Mouse (Mus musculus) lung, postnatal 0 days (tissue): ENCODE data around the gene Pibf1. TPM values are rescaled to one million over a fixed set of nuclear protein-coding genes. Genes with fewer than 3 reads are reported as not detected.

Experiments used
- ATAC-seq: fragments of 200-750 bp; cut with Nextera tagmentation; 2 replicates; pipeline ENCODE4 v1.8.0; 2017; ENCODE audit warnings: moderate library complexity
- DNase-seq: peaks from one replicate; pipeline ENCODE4 v3.0.0-alpha.2; 2016; ENCODE audit warnings: low spot score
- H3K27ac ChIP-seq: fragments of 300-500 bp; sonication (generic); 2 replicates; pipeline ENCODE4 v1.5.1; 2014; ENCODE audit warnings: antibody characterized with exemption, mild to moderate bottlenecking, low read length, mixed read lengths
- H3K27me3 ChIP-seq: fragments of 300-500 bp; sonication (generic); replicated peaks from 2 replicates; pipeline ENCODE4 v1.6.1; 2014; ENCODE audit warnings: low read length, mixed read lengths; ENCODE audit not compliant: insufficient read depth
- H3K36me3 ChIP-seq: fragments of 300-500 bp; sonication (generic); 2 replicates; pipeline ENCODE4 v1.6.1; 2014; ENCODE audit warnings: low read length, mixed read lengths; ENCODE audit not compliant: insufficient read depth
- H3K4me1 ChIP-seq: fragments of 300-500 bp; sonication (generic); 2 replicates; pipeline ENCODE4 v1.6.1; 2014; ENCODE audit warnings: antibody characterized with exemption, low read depth, low read length, mixed read lengths; ENCODE audit not compliant: insufficient read depth
- H3K4me2 ChIP-seq: fragments of 300-500 bp; sonication (generic); replicated peaks from 2 replicates; pipeline ENCODE4 v1.6.1; 2014; ENCODE audit warnings: low read depth, mild to moderate bottlenecking, low read length, moderate library complexity, mixed read lengths
- H3K4me3 ChIP-seq: fragments of 300-500 bp; sonication (generic); 2 replicates; pipeline ENCODE4 v1.5.1; 2014; ENCODE audit warnings: low read depth, low read length
- H3K9ac ChIP-seq: fragments of 300-500 bp; sonication (generic); replicated peaks from 2 replicates; pipeline ENCODE4 v1.6.1; 2014; ENCODE audit warnings: low read depth, mild to moderate bottlenecking
- H3K9me3 ChIP-seq: fragments of 300-500 bp; sonication (generic); 2 replicates; pipeline ENCODE4 v1.6.1; 2016; ENCODE audit warnings: low read length, mixed read lengths
- CTCF ChIP-seq: IDR thresholded peaks from 2 replicates; pipeline ENCODE4 v1.5.1; 2016; ENCODE audit warnings: antibody characterized with exemption, mild to moderate bottlenecking
- EP300 ChIP-seq: IDR thresholded peaks from 2 replicates; pipeline ENCODE4 v1.6.1; 2016; ENCODE audit warnings: antibody characterized with exemption, mild to moderate bottlenecking, control low read depth
- WGBS: fragments of 180-500 bp; shearing (Covaris S2); extraction: QIAGEN DNeasy Blood & Tissue Kit; methylation state at CpG from one replicate; pipeline ENCODE4 v1.1.7; 2014; 5-methylcytosine and 5-hydroxymethylcytosine counted together
- polyA plus RNA-seq: library from polyadenylated mRNA; unstranded; fragments of >200 nt; fragmentation: Nextera tagmentation; extraction: Ambion mirVana; gene quantifications from 2 replicates; pipeline ENCODE4 v1.2.1, GENCODE M21; 2015

The Pibf1 gene
- polyA plus RNA-seq, 1 experiment from 2014 or later: 11.6 TPM

GRCm38 (mm10) chr14:99117576-99117975, 18.4 kb downstream of the Pibf1 start:
- Histone ChIP-seq H3K4me1 (no peaks in the 10 kb centered on the region), H3K27ac (no peak overlapping the region), H3K9ac (no peak overlapping the region), H3K9me3 (no peaks in the 10 kb centered on the region), H3K36me3 (0 out of 2 replicates have a peak, but pooled peaks cover 3% of the 10 kb centered on the region), H3K4me3 (no peak overlapping the region), H3K27me3 (no peaks in the 10 kb centered on the region), H3K4me2 (no peak overlapping the region)
- 77% methylated on average over 4 of the region's 4 CpGs for WGBS
- ATAC-seq: no peak
- no peak for TF ChIP-seq CTCF
- TF ChIP-seq EP300: no peak
- no peak for DNase-seq

DNA sequence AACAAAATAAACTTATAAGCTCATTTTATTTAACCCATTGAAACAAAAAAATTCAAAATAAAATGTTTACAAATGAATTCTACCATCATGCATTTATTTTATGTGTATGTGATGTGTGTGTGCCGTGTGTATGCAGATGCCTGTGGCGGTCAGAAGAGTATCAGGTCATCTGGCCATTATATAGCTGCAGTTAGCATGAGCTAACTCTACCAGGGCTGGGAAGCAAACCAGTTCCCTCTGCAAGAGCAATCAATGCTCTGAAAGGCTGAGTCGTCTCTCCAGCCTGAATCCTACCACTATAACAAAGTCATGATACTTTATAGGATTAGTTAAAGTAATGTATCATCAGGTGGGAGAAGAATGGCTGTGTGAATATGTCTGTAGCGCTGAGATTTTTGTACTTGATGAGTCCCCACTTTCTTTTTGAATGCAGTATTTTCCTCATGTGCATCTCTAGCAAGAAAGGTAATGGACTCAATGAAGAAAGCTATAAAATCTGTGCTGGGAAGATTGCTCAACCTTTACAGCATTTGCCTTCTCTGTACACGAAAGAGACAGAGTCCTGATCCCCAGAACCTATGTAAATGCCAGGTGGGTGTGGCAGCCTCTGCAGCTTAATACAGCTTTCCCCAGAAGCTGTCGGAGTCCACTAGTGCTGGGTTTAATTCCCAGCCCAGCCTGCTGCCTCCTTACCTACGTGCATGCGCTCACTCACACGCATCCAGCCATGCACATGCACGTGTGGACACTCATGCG, 22.5 kb downstream of the Pibf1 start:
- DNase-seq: no peak
- H3K4me2 ChIP-seq: no peak overlapping the region
- no peak overlapping the region for H3K27ac ChIP-seq
- no peaks in the 10 kb centered on the region for H3K4me1 ChIP-seq
- ATAC-seq: no peak
- H3K36me3 ChIP-seq: 0 out of 2 replicates have a peak, but pooled peaks cover 6% of the 10 kb centered on the region
- no peak overlapping the region for H3K9ac ChIP-seq
- no peak overlapping the region for H3K4me3 ChIP-seq
- no peaks in the 10 kb centered on the region for H3K27me3 ChIP-seq
- WGBS: 90% methylated on average over 11 of the region's 11 CpGs
- TF ChIP-seq EP300 (no peak), CTCF (no peak)
- H3K9me3 ChIP-seq: no peaks in the 10 kb centered on the region

GRCm38 (mm10) chr14:99124076-99124475, 24.9 kb downstream of the Pibf1 start:
- H3K4me3 ChIP-seq: no peak overlapping the region
- no peaks in the 10 kb centered on the region for H3K4me1 ChIP-seq
- TF ChIP-seq CTCF (no peak), EP300 (no peak)
- DNase-seq: no peak
- no peak overlapping the region for H3K9ac ChIP-seq
- H3K4me2 ChIP-seq: no peak overlapping the region
- ATAC-seq: no peak
- 0 out of 2 replicates have a peak, but pooled peaks cover 3% of the 10 kb centered on the region for H3K36me3 ChIP-seq
- H3K27ac ChIP-seq: no peak overlapping the region
- H3K9me3 ChIP-seq: no peaks in the 10 kb centered on the region
- no peaks in the 10 kb centered on the region for H3K27me3 ChIP-seq
- WGBS: 93% methylated on average over 4 of the region's 4 CpGs

DNA sequence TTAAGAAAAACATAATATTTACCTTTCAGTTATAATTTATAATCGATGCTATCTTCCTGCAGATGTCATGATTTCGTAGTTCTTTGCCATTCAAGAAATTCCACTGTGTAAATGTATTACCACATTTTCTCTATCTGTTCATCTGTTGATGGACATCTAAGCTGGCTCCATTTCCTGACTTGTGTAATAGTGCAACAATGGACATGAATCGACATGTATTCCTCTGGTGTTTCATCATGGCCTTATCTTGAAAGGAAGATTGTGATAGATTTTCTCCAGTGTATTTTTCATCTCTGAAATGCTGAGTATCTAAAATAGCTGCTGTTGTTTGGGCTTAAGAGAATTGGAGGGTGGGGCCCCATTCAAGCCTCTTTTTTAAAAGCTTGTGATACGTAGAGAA, 27.5 kb downstream of the Pibf1 start:
- H3K27ac ChIP-seq: no peak overlapping the region
- DNase-seq: peak; percentile 33
- no peak for ATAC-seq
- no peaks in the 10 kb centered on the region for H3K27me3 ChIP-seq
- WGBS: 71% methylated on average over 4 of the region's 4 CpGs
- H3K9ac ChIP-seq: no peak overlapping the region
- H3K9me3 ChIP-seq: no peaks in the 10 kb centered on the region
- H3K4me2 ChIP-seq: no peak overlapping the region
- H3K36me3 ChIP-seq: 0 out of 2 replicates have a peak, but pooled peaks cover 3% of the 10 kb centered on the region
- no peak overlapping the region for H3K4me3 ChIP-seq
- H3K4me1 ChIP-seq: no peaks in the 10 kb centered on the region
- TF ChIP-seq CTCF (no peak), EP300 (no peak)

- Histone ChIP-seq H3K4me1 (no peaks in the 10 kb centered on the region), H3K27ac (no peak overlapping the region), H3K9me3 (no peaks in the 10 kb centered on the region), H3K36me3 (0 out of 2 replicates have a peak, but pooled peaks cover 3% of the 10 kb centered on the region), H3K9ac (no peak overlapping the region), H3K4me2 (no peak overlapping the region), H3K4me3 (no peak overlapping the region), H3K27me3 (no peaks in the 10 kb centered on the region)
- TF ChIP-seq EP300 (no peak), CTCF (no peak)
- ATAC-seq: no peak
- WGBS: 52% methylated on average over 1 of the region's 1 CpGs
- DNase-seq: no peak
Observed at GRCm38 (mm10) chr14:99127509-99127908, 28.3 kb downstream of the Pibf1 start.

DNA sequence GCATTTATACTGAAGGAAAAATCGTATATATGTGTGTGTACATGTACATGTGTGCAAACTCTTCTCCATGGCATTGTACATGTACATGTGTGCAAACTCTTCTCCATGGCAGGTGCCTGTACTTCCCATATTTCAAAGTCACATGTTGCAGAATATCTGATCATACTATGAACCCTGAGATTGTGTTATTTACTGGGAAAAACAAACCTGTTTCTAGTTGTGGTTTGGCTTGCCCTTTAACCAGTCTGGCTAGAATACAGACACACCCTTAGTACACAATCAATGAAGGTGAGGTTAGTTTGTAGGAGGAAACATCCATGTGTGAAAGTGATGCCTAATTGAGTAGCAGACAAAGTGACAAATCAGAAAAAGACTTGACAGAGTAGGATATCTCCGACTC, 29.8 kb downstream of the Pibf1 start:
- DNase-seq (no peak), ATAC-seq (no peak)
- H3K36me3 ChIP-seq: 0 out of 2 replicates have a peak, but pooled peaks cover 3% of the 10 kb centered on the region
- no peak overlapping the region for H3K27ac ChIP-seq
- no peak overlapping the region for H3K4me3 ChIP-seq
- 89% methylated on average over 2 of the region's 2 CpGs for WGBS
- no peaks in the 10 kb centered on the region for H3K4me1 ChIP-seq
- no peak overlapping the region for H3K9ac ChIP-seq
- no peak overlapping the region for H3K4me2 ChIP-seq
- no peak for TF ChIP-seq EP300
- H3K9me3 ChIP-seq: no peaks in the 10 kb centered on the region
- no peaks in the 10 kb centered on the region for H3K27me3 ChIP-seq
